Mouse (Mus musculus) left cerebral cortex, postnatal 4 days (tissue): ENCODE results near the gene Gm36028. TPM values are rescaled to one million over a fixed set of nuclear protein-coding genes. Genes with fewer than 3 reads are reported as not detected.

Experiments
- DNase-seq: peaks from one replicate; pipeline ENCODE4 v3.0.0-alpha.2; 2022
- intact Hi-C: fragments of 180-260 bp; cut with DNase I; formaldehyde crosslinking; loops from one replicate; pipeline ENCODE4 v1.15.1; 2025
- total RNA-seq, 2 experiments: library from RNA; stranded (reverse); gene quantifications; 2 replicates each; pipeline ENCODE4 v1.2.3; 2021

Gene Gm36028
- total RNA-seq, result not detected

DNA sequence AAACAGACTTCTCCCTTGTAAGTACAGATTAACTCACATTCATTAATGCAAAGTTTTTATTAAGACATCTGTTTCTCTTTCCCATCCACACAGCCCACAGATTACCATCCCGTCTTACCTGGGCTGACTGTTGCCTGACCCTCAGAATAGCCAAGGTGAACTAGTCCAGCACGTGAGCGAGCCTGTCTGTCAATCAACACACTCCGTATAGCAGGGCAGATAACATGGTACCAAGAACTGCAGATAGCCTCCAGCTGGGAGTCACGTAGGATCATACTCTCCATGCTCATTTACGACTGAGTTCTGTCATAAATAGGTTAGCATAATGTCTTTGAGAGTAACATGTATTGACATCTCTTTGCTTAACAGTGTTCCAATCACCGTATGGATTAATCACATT lies at the start of gene Gm36028:
TSS of gene Gm36028 (minus strand) at position 118 of the 400 bp plus-strand sequence.
- intact Hi-C loops, result no loop called here
- no peak for DNase-seq

DNA sequence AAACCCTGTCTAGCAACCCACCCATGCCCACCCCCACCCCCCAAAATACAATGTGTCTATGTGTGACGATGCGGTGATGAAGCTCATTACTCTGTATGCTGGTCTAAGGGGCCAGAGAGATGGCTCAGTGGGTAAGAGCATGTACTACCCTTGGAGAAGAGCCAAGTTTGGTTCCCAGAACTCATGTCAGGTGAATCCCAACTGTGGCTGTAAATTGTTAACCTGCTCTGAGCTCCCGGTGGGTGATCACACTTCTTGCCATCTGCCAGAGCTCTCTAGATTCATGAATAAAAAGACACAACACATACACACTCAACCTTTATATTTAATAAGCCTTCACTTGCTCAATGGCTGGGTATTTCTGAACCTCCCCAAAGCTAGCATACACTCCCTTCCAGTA lies 45.5 kb upstream of the Gm36028 start:
- no peak for DNase-seq
- intact Hi-C loops, result no loop called here

GRCm38 (mm10) chr16:37901318-37901717 lies 40.4 kb upstream of the Gm36028 start:
- intact Hi-C loops, result no loop called here

GRCm38 (mm10) chr16:37899357-37899756 lies 38.4 kb upstream of the Gm36028 start:
- intact Hi-C loops, result no loop called here
- DNase-seq, result no peak

More at GRCm38 (mm10) chr16:37901318-37901717, 40.4 kb upstream of the Gm36028 start:
- no peak for DNase-seq

GRCm38 (mm10) chr16:37898790-37899189 lies 37.8 kb upstream of the Gm36028 start:
- intact Hi-C loops, result no loop called here
- DNase-seq, result no peak

DNA sequence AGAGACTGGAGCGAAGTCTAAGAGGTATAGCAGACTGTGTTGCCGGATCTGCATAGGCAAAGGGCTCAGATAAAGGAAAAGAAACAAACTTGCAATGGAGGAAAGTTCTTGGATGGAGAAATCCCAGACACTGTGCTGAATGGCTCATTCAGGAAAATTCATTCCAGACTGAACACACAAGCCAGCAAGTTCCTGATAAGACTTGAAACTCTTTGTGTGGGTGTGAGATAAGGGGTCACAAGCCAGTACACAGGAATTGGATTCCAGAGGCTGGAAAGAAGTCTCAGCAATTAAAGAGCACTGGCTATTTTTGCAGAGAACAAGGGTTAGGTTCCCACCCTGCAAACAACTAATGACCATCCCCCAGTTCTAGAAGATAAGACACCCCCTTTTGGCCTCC lies 33.0 kb upstream of the Gm36028 start:
- DNase-seq, result no peak
- intact Hi-C loops, result no loop called here

DNA sequence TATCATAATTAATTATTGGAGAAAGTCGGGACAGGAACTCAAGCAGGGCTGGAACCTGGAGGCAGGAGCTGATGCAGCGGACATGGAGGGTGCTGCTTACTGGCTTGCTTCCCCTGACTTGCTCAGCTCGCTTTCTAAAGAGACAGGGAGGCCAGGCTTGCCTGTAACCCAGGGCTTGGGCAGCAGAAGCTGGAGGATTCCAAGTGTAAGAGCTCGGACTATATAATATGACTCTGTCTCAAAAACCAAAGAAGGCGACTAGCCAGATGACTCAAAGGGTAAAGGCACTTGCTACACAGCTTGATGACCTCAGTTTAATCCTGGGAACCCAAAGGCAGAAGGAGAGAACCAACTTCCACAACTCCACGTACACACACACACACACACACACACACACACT lies 32.4 kb upstream of the Gm36028 start:
- intact Hi-C loops, result no loop called here

GRCm38 (mm10) chr16:37892667-37893066 lies 31.7 kb upstream of the Gm36028 start:
- DNase-seq, result peak; percentile 39
- intact Hi-C loops, result no loop called here

More for the DNA sequence above, 32.4 kb upstream of the Gm36028 start:
- no peak for DNase-seq

GRCm38 (mm10) chr16:37888986-37889385 lies 28.0 kb upstream of the Gm36028 start:
- DNase-seq, result no peak
- intact Hi-C loops, result no loop called here

- intact Hi-C loops, result no loop called here
- DNase-seq, result no peak
Observed at GRCm38 (mm10) chr16:37881168-37881567, 20.2 kb upstream of the Gm36028 start.

- DNase-seq, result no peak
- intact Hi-C loops, result no loop called here
Observed at GRCm38 (mm10) chr16:37879750-37880419, 18.9 kb upstream of the Gm36028 start.

DNA sequence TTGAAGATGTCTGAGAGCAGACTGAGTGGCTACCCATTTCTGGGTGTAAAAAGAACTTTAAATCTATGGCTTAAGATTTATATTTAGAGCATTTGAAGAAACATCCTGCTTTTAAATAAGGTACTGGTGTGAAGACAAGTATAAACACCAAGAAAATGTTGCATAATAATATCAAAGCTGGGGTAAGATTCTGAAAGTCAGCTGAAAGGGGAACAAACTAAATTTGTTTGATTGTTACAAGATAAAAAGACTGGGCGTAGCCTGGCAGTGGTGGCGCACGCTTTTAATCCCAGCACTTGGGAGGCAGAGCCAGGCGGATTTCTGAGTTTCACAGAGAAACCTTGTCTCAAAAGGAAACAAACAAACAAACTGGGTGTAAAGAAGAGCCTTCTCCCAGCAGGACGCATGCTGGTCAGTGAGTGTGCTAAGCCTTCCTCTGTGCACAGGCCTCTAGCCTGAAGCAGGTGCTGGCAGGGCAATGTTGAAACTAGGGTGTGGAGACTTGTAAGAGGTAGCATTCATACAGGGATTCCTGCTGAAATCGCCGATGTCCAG lies 18.1 kb upstream of the Gm36028 start:
- no peak for DNase-seq
- intact Hi-C loops, result no loop called here

GRCm38 (mm10) chr16:37877406-37877805 lies 16.5 kb upstream of the Gm36028 start:
- no peak for DNase-seq
- intact Hi-C loops, result no loop called here

DNA sequence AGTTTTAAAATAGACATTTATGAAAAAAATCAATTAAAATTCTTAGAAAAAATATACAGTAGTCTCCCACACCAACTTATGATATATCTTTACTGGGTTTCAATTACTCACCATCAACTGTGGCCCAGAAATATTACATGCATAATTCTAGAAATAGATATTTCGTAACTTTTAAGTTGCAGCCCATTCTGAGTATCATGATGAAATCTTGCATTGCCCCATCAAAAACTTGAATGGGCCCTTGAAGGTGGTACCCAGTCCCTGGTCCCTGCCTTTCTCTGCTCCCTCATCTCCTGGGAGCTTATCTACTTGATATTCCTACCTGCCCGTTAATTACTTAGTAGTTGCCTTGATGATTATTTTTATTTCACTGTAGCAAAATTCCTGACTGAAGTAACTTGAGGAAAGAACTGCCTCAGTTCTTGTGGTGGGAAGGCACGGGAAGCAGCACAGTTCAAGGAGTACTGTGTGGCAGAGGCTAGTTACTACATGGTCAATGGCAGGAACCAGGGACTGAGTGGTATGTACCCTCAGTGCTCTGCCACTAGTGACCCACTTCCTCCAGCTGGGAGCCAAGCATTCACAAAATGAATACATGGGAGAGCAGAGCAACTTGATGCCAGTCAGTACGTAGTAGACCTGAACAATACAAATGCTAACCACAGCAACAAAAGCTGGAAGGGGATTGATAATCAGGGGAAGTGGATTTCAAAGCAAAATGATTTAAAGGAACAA lies 13.7 kb upstream of the Gm36028 start:
- intact Hi-C loops, result no loop called here
- DNase-seq, result no peak

DNA sequence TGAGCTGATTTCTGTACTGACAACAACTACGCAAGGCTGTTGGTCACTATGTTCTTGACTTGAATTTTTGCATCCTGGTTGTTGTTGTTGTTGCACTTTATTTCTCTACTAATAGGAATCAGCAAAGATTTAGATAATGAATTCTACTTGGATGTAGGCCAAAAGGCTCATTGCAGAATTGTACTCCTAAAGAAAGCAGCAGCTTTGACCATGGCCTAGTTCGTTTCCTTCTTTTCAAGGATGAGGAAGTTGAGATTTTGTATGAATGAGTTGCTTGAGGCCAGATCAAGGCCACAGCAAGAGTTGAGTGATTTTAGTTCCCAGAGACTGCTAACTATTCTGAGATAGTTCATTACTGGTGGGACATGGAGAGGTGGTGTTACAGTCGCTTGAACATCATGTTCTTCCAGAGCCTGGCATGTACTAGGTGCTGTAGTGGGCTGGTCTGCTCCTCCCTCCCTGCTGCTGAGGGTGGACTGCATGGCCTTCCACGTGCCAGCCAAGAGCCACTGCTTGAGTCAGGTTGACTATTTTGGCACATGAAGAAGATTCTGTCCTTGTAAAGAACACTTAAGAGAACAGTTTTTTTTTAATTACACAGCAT lies 10.3 kb upstream of the Gm36028 start:
- intact Hi-C loops, result no loop called here
- DNase-seq, result no peak

DNA sequence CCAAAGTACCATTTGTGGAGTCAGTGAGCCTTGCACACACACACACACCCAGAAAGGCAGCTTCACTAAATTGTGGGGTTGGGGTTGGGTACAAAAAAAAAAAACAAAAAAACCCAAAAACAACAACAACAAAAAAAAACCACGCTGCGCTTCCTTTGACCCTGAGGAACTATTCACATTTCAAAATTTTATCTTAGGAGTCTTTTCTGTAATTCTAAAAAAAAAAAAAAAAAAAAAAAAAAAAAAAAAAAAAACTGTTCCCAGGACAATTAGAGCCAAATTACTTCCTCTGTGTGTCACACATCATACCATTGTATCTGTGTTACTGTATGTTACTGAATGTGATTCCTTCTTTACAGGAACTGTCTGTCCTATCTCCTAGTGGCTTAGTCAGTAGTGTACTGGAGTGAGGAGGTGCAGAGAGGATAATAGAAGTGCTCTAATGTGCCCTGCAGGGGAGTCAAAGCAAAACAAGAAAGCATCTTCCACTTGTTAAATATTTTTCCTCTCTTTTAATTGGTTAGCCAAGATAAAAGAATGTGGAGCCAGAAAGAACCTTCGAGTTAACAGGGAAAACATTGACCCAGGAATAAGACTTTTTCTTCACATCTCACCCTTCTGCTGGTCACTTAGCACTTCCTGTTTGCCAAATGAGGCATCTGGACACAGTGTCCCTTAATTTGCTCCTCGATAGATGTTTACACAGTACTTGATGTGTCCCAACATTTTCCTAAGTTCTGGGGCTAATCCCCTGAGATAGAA lies 8.7 kb upstream of the Gm36028 start:
- intact Hi-C loops, result no loop called here
- DNase-seq, result no peak

DNA sequence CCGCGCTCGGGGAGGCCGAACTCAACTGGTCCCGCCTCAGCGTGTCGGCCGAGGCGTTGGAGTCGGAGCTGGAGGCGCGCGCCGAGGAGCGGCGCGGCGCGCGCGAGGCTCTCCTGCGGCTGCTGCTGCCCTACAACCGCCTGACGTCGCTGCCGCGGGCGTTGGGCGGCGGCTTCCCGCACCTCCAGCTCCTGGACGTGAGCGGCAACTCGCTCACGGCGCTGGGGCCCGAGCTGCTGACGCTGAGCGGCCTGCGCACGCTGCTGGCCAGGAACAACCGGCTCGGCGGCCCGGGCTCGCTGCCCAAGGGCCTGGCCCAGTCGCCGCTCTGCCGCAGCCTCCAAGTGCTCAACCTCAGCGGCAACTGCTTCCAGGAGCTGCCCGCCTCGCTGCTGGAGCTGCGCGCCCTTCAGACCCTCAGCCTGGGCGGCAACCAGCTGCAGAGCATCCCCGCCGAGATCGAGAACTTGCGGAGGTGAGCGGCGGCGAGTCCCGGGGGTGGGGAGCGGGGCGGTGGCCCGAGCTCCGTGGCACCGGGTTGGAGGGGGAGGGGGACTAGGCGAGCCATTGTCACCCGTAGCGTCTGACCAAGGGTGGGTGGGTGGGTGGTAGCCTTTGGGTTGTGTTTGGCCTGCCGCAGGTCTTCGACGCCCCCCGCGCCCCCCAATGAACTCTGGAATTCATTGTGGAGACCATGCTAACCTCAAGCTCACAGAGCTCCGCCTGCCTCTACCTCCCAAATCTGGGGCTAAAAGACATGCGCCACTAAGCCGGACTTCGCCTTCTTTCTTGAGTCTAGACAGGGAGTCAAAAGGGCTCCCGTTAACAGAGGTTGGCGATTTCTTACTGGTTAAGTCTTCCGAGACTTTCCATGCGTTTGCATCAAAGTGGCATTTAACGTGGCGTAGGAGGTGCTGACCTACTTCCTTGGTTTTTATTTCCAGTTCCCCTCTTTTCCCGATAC lies 7.8 kb upstream of the Gm36028 start:
- intact Hi-C loops, result no loop called here
- DNase-seq, result peak; percentile 62

DNA sequence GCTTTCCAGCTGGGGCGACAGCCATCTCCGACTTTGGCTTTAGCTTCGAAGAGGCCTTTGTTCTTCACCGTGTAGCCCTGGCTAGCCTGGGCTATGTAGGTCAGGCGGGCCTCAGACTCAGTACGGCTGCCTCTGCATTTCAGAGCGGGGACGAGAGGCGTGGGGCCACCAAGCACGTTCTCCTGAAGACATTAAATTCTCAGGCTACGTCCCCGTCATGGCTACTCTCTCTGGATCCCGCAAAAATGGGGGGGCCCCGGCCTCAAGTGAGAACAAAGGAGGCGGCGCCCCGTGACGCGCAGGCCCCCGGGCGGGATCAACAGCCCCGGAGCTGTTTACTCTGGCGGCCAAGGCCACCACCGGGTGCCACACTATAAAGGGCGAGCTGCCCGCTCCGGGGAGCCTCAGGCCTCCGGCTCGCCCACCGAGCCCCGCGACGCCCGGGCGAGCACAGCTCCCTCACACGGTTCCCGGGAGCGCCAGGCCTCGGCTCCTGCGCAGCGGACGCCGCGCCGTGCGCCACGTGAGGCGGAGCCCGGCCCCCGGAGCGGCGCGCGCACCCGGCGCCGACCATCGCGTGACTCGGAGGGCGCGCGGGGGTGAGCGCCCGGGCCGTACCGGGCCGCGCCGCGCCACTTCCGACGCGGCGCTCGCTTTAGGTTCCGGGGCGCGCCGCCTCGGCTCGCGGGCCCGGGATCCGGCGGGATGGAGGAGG lies 7.0 kb upstream of the Gm36028 start, which contains the start of gene Lrrc58:
TSS of gene Lrrc58 (plus strand) at position 599 of the 715 bp plus-strand sequence.
- peak; percentile 79 for DNase-seq
- intact Hi-C loops, result no loop called here

- DNase-seq, result no peak
- intact Hi-C loops, result no loop called here
Observed at GRCm38 (mm10) chr16:37865841-37866240, 4.9 kb upstream of the Gm36028 start.
